Mouse (Mus musculus): Measurements from ENCODE around the gene Grin2b. TPM values are rescaled to one million over a fixed set of nuclear protein-coding genes. Genes with fewer than 3 reads are reported as not detected.

The Grin2b gene
- polyA plus RNA-seq, 1 experiment from 2014 or later, result 0.45 TPM

DNA sequence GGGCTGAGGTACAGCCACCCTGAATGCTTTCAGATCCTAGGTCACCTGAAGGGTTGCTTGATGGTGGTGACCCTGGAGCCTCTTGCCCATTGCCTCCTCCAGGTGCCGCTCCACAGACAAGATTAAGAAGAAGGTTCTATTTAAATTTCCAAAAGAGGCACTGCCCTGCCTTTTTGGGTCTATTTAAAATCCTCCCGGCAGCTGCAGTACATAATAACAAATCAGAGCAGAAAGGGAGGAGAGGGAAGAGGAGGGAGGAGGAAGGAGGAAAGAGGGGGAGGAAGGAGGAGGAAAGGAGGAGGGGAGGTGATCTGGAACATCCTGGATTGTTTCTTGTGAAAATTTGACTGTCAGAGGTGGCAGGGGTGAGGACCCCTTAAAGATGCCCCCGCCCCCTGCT is 197.2 kb downstream of the Grin2b start:
- no peaks in the 10 kb centered on the region for H3K36me3 ChIP-seq (replicated peaks; ENCODE audit: insufficient read depth, low read length)
- H3K27me3 ChIP-seq (ENCODE audit: insufficient read depth, low read length), result no peaks in the 10 kb centered on the region
- H3K4me1 ChIP-seq (ENCODE audit: insufficient read depth), result no peaks in the 10 kb centered on the region
- ATAC-seq (no peak), DNase-seq (no peak)
- H3K9ac ChIP-seq (replicated peaks), result no peak overlapping the region
- TF ChIP-seq EP300 (IDR thresholded peaks at IDR 0.05; ENCODE audit: low read depth) (no peak), CTCF (IDR thresholded peaks at IDR 0.05; ENCODE audit: low read depth) (no peak)
- no peak overlapping the region for H3K27ac ChIP-seq (ENCODE audit: low read depth)
- H3K9me3 ChIP-seq (ENCODE audit: low read length), result no peaks in the 10 kb centered on the region
- WGBS (ENCODE audit: insufficient replicate concordance), result 70% methylated on average over 3 of the region's 3 CpGs
- no peak overlapping the region for H3K4me2 ChIP-seq (ENCODE audit: low read depth, low read length)
- H3K4me3 ChIP-seq (ENCODE audit: low read depth, low read length), result no peak overlapping the region

DNA sequence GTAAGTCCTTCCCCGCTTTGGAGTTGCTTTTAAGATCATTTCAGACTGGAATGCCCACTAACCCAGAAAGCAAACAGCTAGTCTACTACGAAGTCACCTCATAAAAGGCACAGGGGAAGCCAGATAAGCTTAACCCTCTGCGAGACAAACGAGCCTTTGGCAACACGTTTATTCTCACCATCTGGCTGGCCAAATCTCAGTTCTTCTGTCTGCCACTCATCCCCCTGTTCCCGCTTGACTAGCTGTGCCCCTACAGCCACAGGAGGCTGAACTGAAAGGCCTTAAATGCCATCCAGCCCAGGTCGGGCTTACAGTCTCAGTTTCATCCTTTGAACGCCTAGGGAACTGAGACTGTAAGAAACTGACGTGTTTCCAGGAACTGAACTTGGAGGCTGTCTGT is 200.8 kb downstream of the Grin2b start:
- 66% methylated on average over 9 of the region's 9 CpGs for WGBS (ENCODE audit: insufficient replicate concordance)
- H3K27me3 ChIP-seq (ENCODE audit: insufficient read depth, low read length), result no peaks in the 10 kb centered on the region
- TF ChIP-seq EP300 (IDR thresholded peaks at IDR 0.05; ENCODE audit: low read depth), result no peak
- no peak for TF ChIP-seq CTCF (IDR thresholded peaks at IDR 0.05; ENCODE audit: low read depth)
- no peak overlapping the region for H3K9ac ChIP-seq (replicated peaks)
- ATAC-seq (no peak), DNase-seq (no peak)
- H3K4me1 ChIP-seq (ENCODE audit: insufficient read depth), result no peaks in the 10 kb centered on the region
- no peak overlapping the region for H3K4me2 ChIP-seq (ENCODE audit: low read depth, low read length)
- H3K4me3 ChIP-seq (ENCODE audit: low read depth, low read length), result no peak overlapping the region
- no peaks in the 10 kb centered on the region for H3K36me3 ChIP-seq (replicated peaks; ENCODE audit: insufficient read depth, low read length)
- no peaks in the 10 kb centered on the region for H3K9me3 ChIP-seq (ENCODE audit: low read length)
- H3K27ac ChIP-seq (ENCODE audit: low read depth), result no peak overlapping the region

- ATAC-seq (no peak), DNase-seq (no peak)
- H3K36me3 ChIP-seq (replicated peaks; ENCODE audit: insufficient read depth, low read length), result no peaks in the 10 kb centered on the region
- TF ChIP-seq EP300 (IDR thresholded peaks at IDR 0.05; ENCODE audit: low read depth) (no peak), CTCF (IDR thresholded peaks at IDR 0.05; ENCODE audit: low read depth) (no peak)
- no peaks in the 10 kb centered on the region for H3K4me1 ChIP-seq (ENCODE audit: insufficient read depth)
- H3K27me3 ChIP-seq (ENCODE audit: insufficient read depth, low read length), result no peaks in the 10 kb centered on the region
- H3K27ac ChIP-seq (ENCODE audit: low read depth), result no peak overlapping the region
- H3K4me3 ChIP-seq (ENCODE audit: low read depth, low read length), result no peak overlapping the region
- WGBS (ENCODE audit: insufficient replicate concordance), result 83% methylated on average over 4 of the region's 4 CpGs
- H3K4me2 ChIP-seq (ENCODE audit: low read depth, low read length), result no peak overlapping the region
- H3K9ac ChIP-seq (replicated peaks), result no peak overlapping the region
- H3K9me3 ChIP-seq (ENCODE audit: low read length), result no peaks in the 10 kb centered on the region
Observed at GRCm38 (mm10) chr6:135971481-135971880, 201.8 kb downstream of the Grin2b start.

- TF ChIP-seq EP300 (IDR thresholded peaks at IDR 0.05; ENCODE audit: low read depth) (no peak), CTCF (IDR thresholded peaks at IDR 0.05; ENCODE audit: low read depth) (no peak)
- Histone ChIP-seq H3K36me3 (replicated peaks; ENCODE audit: insufficient read depth, low read length) (no peaks in the 10 kb centered on the region), H3K27me3 (ENCODE audit: insufficient read depth, low read length) (no peaks in the 10 kb centered on the region), H3K9me3 (ENCODE audit: low read length) (no peaks in the 10 kb centered on the region), H3K27ac (ENCODE audit: low read depth) (no peak overlapping the region), H3K9ac (replicated peaks) (no peak overlapping the region), H3K4me3 (ENCODE audit: low read depth, low read length) (no peak overlapping the region), H3K4me2 (ENCODE audit: low read depth, low read length) (no peak overlapping the region), H3K4me1 (ENCODE audit: insufficient read depth) (no peaks in the 10 kb centered on the region)
- WGBS (ENCODE audit: insufficient replicate concordance), result 51% methylated on average over 3 of the region's 3 CpGs
- ATAC-seq, result no peak
- no peak for DNase-seq
Observed at GRCm38 (mm10) chr6:135970716-135971318, 202.5 kb downstream of the Grin2b start.

DNA sequence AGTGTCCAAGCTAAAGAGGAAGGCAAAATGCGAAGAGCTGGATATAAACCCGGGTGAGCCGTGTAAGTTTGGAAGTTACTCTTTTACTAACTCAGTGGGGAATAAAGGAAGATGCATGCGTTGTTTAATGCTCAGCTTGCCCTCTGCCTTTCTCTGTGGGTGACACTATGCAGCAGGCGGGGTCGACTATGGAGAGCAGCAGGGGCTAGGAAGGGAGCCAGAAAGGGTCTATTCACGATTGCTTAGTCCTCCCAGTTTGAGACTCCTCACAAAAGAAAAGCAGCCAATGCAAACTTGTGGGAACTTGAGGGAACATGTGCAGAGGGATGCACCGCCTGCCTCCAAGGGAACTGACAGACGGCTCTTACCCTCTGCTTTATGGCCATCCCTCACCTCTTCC is 211.5 kb downstream of the Grin2b start:
- no peaks in the 10 kb centered on the region for H3K9me3 ChIP-seq (ENCODE audit: low read length)

DNA sequence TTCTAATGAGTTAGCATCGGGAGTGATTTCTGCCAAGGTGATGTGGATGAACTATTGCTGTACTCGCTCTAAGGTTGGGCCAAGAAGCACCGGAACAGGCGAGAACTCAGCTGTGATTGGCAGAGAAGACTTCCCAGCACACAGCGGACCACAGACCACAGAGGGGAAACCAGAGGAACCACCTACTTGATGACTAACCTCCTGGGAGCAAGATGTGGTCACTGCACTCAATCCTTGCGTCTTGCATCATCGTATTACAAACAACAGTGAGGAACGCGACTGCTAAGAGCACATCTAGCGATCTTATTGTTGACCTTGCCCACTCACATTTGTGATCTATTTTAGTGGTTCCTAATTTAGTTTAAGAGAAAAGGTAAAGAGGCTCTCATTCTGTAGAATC is 213.7 kb downstream of the Grin2b start:
- 35% methylated on average over 10 of the region's 10 CpGs for WGBS (ENCODE audit: insufficient replicate concordance)
- TF ChIP-seq EP300 (IDR thresholded peaks at IDR 0.05; ENCODE audit: low read depth) (no peak), CTCF (IDR thresholded peaks at IDR 0.05; ENCODE audit: low read depth) (no peak)
- Histone ChIP-seq H3K9me3 (ENCODE audit: low read length) (no peaks in the 10 kb centered on the region), H3K4me2 (ENCODE audit: low read depth, low read length) (no peak overlapping the region), H3K4me1 (ENCODE audit: insufficient read depth) (no peaks in the 10 kb centered on the region), H3K27ac (ENCODE audit: low read depth) (no peak overlapping the region), H3K27me3 (ENCODE audit: insufficient read depth, low read length) (no peaks in the 10 kb centered on the region), H3K36me3 (replicated peaks; ENCODE audit: insufficient read depth, low read length) (no peaks in the 10 kb centered on the region), H3K4me3 (ENCODE audit: low read depth, low read length) (no peak overlapping the region), H3K9ac (replicated peaks) (no peak overlapping the region)
- DNase-seq (no peak), ATAC-seq (no peak)

More for the DNA sequence above, 211.5 kb downstream of the Grin2b start:
- ATAC-seq (no peak), DNase-seq (no peak)
- Histone ChIP-seq H3K4me2 (ENCODE audit: low read depth, low read length) (no peak overlapping the region), H3K36me3 (replicated peaks; ENCODE audit: insufficient read depth, low read length) (no peaks in the 10 kb centered on the region), H3K9ac (replicated peaks) (no peak overlapping the region), H3K4me3 (ENCODE audit: low read depth, low read length) (no peak overlapping the region), H3K27me3 (ENCODE audit: insufficient read depth, low read length) (no peaks in the 10 kb centered on the region), H3K4me1 (ENCODE audit: insufficient read depth) (no peaks in the 10 kb centered on the region), H3K27ac (ENCODE audit: low read depth) (no peak overlapping the region)
- WGBS (ENCODE audit: insufficient replicate concordance), result 64% methylated on average over 9 of the region's 9 CpGs
- TF ChIP-seq EP300 (IDR thresholded peaks at IDR 0.05; ENCODE audit: low read depth) (no peak), CTCF (IDR thresholded peaks at IDR 0.05; ENCODE audit: low read depth) (no peak)

DNA sequence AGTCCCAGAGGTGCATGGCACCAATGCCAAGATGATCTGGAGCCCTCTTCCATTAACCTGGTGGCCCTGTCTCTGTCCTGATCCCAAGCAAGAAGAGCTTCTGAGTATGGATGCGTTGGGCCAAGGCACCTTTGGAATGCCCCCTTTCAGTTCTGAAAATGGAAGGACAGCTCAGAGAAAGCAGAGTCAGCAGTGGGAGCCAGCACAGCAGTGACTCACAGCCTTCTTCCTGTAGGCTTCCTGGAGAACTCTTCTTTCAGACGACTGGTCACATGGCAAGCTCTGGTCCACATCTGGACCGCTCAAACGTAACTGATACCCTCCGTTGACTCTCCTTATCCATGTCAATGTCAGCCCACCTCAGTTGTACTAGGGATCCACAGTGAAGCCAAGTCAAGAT is 221.6 kb downstream of the Grin2b start:
- H3K36me3 ChIP-seq (replicated peaks; ENCODE audit: insufficient read depth, low read length), result no peaks in the 10 kb centered on the region
- H3K9me3 ChIP-seq (ENCODE audit: low read length), result no peaks in the 10 kb centered on the region
- H3K9ac ChIP-seq (replicated peaks), result no peak overlapping the region
- no peak overlapping the region for H3K4me3 ChIP-seq (ENCODE audit: low read depth, low read length)
- H3K4me1 ChIP-seq (ENCODE audit: insufficient read depth), result no peaks in the 10 kb centered on the region
- H3K27me3 ChIP-seq (ENCODE audit: insufficient read depth, low read length), result no peaks in the 10 kb centered on the region
- ATAC-seq (no peak), DNase-seq (no peak)
- H3K4me2 ChIP-seq (ENCODE audit: low read depth, low read length), result no peak overlapping the region
- TF ChIP-seq CTCF (IDR thresholded peaks at IDR 0.05; ENCODE audit: low read depth), result no peak
- TF ChIP-seq EP300 (IDR thresholded peaks at IDR 0.05; ENCODE audit: low read depth), result no peak
- H3K27ac ChIP-seq (ENCODE audit: low read depth), result no peak overlapping the region
- WGBS (ENCODE audit: insufficient replicate concordance), result 58% methylated on average over 5 of the region's 5 CpGs

Measured in liver, postnatal 0 days (tissue).